Mouse (Mus musculus): ENCODE results near the gene Hoxa4.

DNA sequence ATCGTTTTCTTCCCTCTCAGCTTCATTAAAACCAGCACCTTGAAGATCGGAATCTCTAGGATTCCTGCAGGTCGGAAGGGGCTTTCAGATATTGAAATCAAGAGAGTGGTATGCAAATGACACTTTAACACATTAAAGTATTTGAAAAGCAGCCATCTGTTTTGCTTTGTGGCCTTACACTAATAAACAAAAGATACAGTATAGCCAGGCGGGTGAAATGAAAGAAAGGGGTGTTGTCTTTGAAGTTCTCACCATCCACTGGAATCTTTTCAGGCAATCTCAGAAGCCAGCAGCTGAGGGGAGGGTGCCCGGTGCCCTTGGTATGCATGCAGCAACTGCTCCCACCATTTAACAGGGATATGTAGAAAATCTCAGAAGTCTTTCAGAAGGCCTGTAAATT lies 37.5 kb downstream of the Hoxa4 start:
- TF ChIP-seq CTCF (IDR thresholded peaks at IDR 0.05; ENCODE audit: low read depth) (no peak), EP300 (IDR thresholded peaks at IDR 0.05; ENCODE audit: low read depth) (no peak)
